Mouse (Mus musculus): ENCODE results near the gene Cdh13. TPM values are rescaled to one million over a fixed set of nuclear protein-coding genes. Genes with fewer than 3 reads are reported as not detected.

Gene Cdh13
- total RNA-seq, 2 experiments from 2014 or later = not detected

GRCm38 (mm10) chr8:118552397-118552796 lies 268.9 kb downstream of the Cdh13 start:
- ATAC-seq (ENCODE audit: poor library complexity, severe bottlenecking) = no peak

GRCm38 (mm10) chr8:118552842-118553241 lies 269.3 kb downstream of the Cdh13 start:
- ATAC-seq (ENCODE audit: poor library complexity, severe bottlenecking) = no peak

GRCm38 (mm10) chr8:118564024-118564423 lies 280.5 kb downstream of the Cdh13 start:
- ATAC-seq (ENCODE audit: poor library complexity, severe bottlenecking) = no peak

- ATAC-seq (ENCODE audit: poor library complexity, severe bottlenecking) = no peak
These were observed 281.7 kb downstream of the Cdh13 start for GRCm38 (mm10) chr8:118565186-118565585.

- ATAC-seq (ENCODE audit: poor library complexity, severe bottlenecking) = no peak
These were observed 282.6 kb downstream of the Cdh13 start for GRCm38 (mm10) chr8:118565887-118566747.

GRCm38 (mm10) chr8:118569366-118569765 lies 285.8 kb downstream of the Cdh13 start:
- ATAC-seq (ENCODE audit: poor library complexity, severe bottlenecking) = no peak

- no peak for ATAC-seq (ENCODE audit: poor library complexity, severe bottlenecking)
These were observed 297.7 kb downstream of the Cdh13 start for GRCm38 (mm10) chr8:118581256-118581655.

- no peak for ATAC-seq (ENCODE audit: poor library complexity, severe bottlenecking)
These were observed 298.7 kb downstream of the Cdh13 start for GRCm38 (mm10) chr8:118582185-118582584.

- ATAC-seq (ENCODE audit: poor library complexity, severe bottlenecking) = no peak
These were observed 304.4 kb downstream of the Cdh13 start for GRCm38 (mm10) chr8:118587981-118588380.

GRCm38 (mm10) chr8:118596816-118597215 lies 313.3 kb downstream of the Cdh13 start:
- ATAC-seq (ENCODE audit: poor library complexity, severe bottlenecking) = no peak

- ATAC-seq (ENCODE audit: poor library complexity, severe bottlenecking) = no peak
These were observed 317.8 kb downstream of the Cdh13 start for GRCm38 (mm10) chr8:118601376-118601775.

GRCm38 (mm10) chr8:118602074-118602473 lies 318.5 kb downstream of the Cdh13 start:
- ATAC-seq (ENCODE audit: poor library complexity, severe bottlenecking) = no peak

- no peak for ATAC-seq (ENCODE audit: poor library complexity, severe bottlenecking)
These were observed 328.0 kb downstream of the Cdh13 start for GRCm38 (mm10) chr8:118611551-118611950.

GRCm38 (mm10) chr8:118618195-118618594 lies 334.7 kb downstream of the Cdh13 start:
- no peak for ATAC-seq (ENCODE audit: poor library complexity, severe bottlenecking)

GRCm38 (mm10) chr8:118626425-118626824 lies 342.9 kb downstream of the Cdh13 start:
- no peak for ATAC-seq (ENCODE audit: poor library complexity, severe bottlenecking)

- ATAC-seq (ENCODE audit: poor library complexity, severe bottlenecking) = no peak
These were observed 344.2 kb downstream of the Cdh13 start for GRCm38 (mm10) chr8:118627737-118628136.

GRCm38 (mm10) chr8:118628702-118629101 lies 345.2 kb downstream of the Cdh13 start:
- no peak for ATAC-seq (ENCODE audit: poor library complexity, severe bottlenecking)

GRCm38 (mm10) chr8:118635296-118636060 lies 351.9 kb downstream of the Cdh13 start:
- no peak for ATAC-seq (ENCODE audit: poor library complexity, severe bottlenecking)

- no peak for ATAC-seq (ENCODE audit: poor library complexity, severe bottlenecking)
These were observed 356.1 kb downstream of the Cdh13 start for GRCm38 (mm10) chr8:118639606-118640005.

GRCm38 (mm10) chr8:118641799-118642198 lies 358.3 kb downstream of the Cdh13 start:
- no peak for ATAC-seq (ENCODE audit: poor library complexity, severe bottlenecking)

GRCm38 (mm10) chr8:118648801-118649537 lies 365.4 kb downstream of the Cdh13 start:
- no peak for ATAC-seq (ENCODE audit: poor library complexity, severe bottlenecking)
